8 mouse cellular contexts compared by ENCODE assay signal in genomic region chr4:44232771-44233712, GRCm38 (mm10). TPM values are rescaled to one million over a fixed set of nuclear protein-coding genes. Genes with fewer than 3 reads are reported as not detected.
A peak's percentile ranks its signal among the peaks of the same experiment; 100 is the strongest.
DNase-seq lines count a peak whose midpoint lies in the region; ATAC-seq lines count a peak whose summit lies in the region.

No protein-coding gene starts in this region.

- H3K9ac ChIP-seq in intestine, embryonic 14.5 days (ENCODE audit: low read length): peak overlapping the region; percentile 81
- H3K9ac ChIP-seq in limb, embryonic 13.5 days: peak overlapping the region; percentile 84
- peak overlapping the region; percentile 95 for H3K9ac ChIP-seq in midbrain, embryonic 14.5 days (replicated peaks; ENCODE audit: low read length)

- no peaks in the 10 kb centered on the region for H3K36me3 ChIP-seq in erythroblast, embryonic 14.5 days (ENCODE audit: control insufficient read depth)
- H3K36me3 ChIP-seq in intestine, embryonic 14.5 days (ENCODE audit: control insufficient read depth, insufficient read depth, low read length): no peaks in the 10 kb centered on the region
- no peaks in the 10 kb centered on the region for H3K36me3 ChIP-seq in limb, embryonic 13.5 days
- no peaks in the 10 kb centered on the region for H3K36me3 ChIP-seq in midbrain, embryonic 14.5 days (ENCODE audit: control insufficient read depth, insufficient read depth, low read length)

- WGBS in intestine, embryonic 14.5 days: under 1% methylated on average over 47 of the region's 68 CpGs
- 0% methylated on average over 49 of the region's 68 CpGs for WGBS in limb, embryonic 13.5 days
- WGBS in midbrain, embryonic 14.5 days: 1% methylated on average over 58 of the region's 68 CpGs

- H3K27me3 ChIP-seq in erythroblast, embryonic 14.5 days (ENCODE audit: control insufficient read depth): peaks cover 24% of the 10 kb centered on the region
- no peaks in the 10 kb centered on the region for H3K27me3 ChIP-seq in intestine, embryonic 14.5 days (replicated peaks; ENCODE audit: control insufficient read depth, insufficient read depth, low read length)
- H3K27me3 ChIP-seq in limb, embryonic 13.5 days: no peaks in the 10 kb centered on the region
- H3K27me3 ChIP-seq in midbrain, embryonic 14.5 days (ENCODE audit: control insufficient read depth, insufficient read depth, low read length): no peaks in the 10 kb centered on the region

- H3K9me3 ChIP-seq in erythroblast, embryonic 14.5 days (ENCODE audit: control insufficient read depth, low read length): peaks cover 5% of the 10 kb centered on the region; the same call in 1 of the 2 replicates
- no peaks in the 10 kb centered on the region for H3K9me3 ChIP-seq in intestine, embryonic 14.5 days (ENCODE audit: control insufficient read depth, low read length)
- no peaks in the 10 kb centered on the region for H3K9me3 ChIP-seq in limb, embryonic 13.5 days
- no peaks in the 10 kb centered on the region for H3K9me3 ChIP-seq in midbrain, embryonic 14.5 days (ENCODE audit: control insufficient read depth, low read length)

- DNase-seq in embryo, embryonic 10 days (ENCODE audit: low spot score): peak; percentile 77
- DNase-seq in gastrocnemius, postnatal 4 days (ENCODE audit: low spot score in 2 of 2): peak; percentile 43 to 55
- DNase-seq in intestine, embryonic 14.5 days (ENCODE audit: low spot score): peak; percentile 79
- DNase-seq in midbrain, embryonic 14.5 days: peak; percentile 67
- peak; percentile 11 to 16 for DNase-seq in spleen, postnatal 14 days (ENCODE audit: low spot score in 2 of 2)

- peak overlapping the region; percentile 78 for H3K27ac ChIP-seq in intestine, embryonic 14.5 days (ENCODE audit: low read depth)
- peak overlapping the region; percentile 87 for H3K27ac ChIP-seq in limb, embryonic 13.5 days
- H3K27ac ChIP-seq in midbrain, embryonic 14.5 days (replicated peaks; ENCODE audit: low read depth, low read length): peak overlapping the region; percentile 90

- ATAC-seq in erythroblast, adult 5-6 weeks (replicated peaks; ENCODE audit: low FRiP score, poor library complexity, severe bottlenecking): no peak
- ATAC-seq in intestine, embryonic 14.5 days (replicated peaks; ENCODE audit: low FRiP score, low TSS enrichment, low read depth): peak; percentile 63
- peak; percentile 44 for ATAC-seq in limb, embryonic 13.5 days (ENCODE audit: low FRiP score, low read depth)
- peak; percentile 67 for ATAC-seq in midbrain, embryonic 14.5 days (ENCODE audit: low FRiP score, low TSS enrichment)

- H3K4me2 ChIP-seq in intestine, embryonic 14.5 days (ENCODE audit: low read length): peak overlapping the region; percentile 83
- peak overlapping the region; percentile 79 for H3K4me2 ChIP-seq in limb, embryonic 13.5 days (replicated peaks)
- peak overlapping the region; percentile 87 for H3K4me2 ChIP-seq in midbrain, embryonic 14.5 days (ENCODE audit: low read length)

- H3K4me1 ChIP-seq in erythroblast, embryonic 14.5 days (ENCODE audit: control insufficient read depth): peaks cover 36% of the 10 kb centered on the region
- H3K4me1 ChIP-seq in intestine, embryonic 14.5 days (replicated peaks; ENCODE audit: control insufficient read depth, insufficient read depth, low read length): peaks cover 17% of the 10 kb centered on the region
- H3K4me1 ChIP-seq in limb, embryonic 13.5 days: peaks cover 24% of the 10 kb centered on the region
- H3K4me1 ChIP-seq in midbrain, embryonic 14.5 days (ENCODE audit: control insufficient read depth, insufficient read depth, low read length): peaks cover 25% of the 10 kb centered on the region

- peak overlapping the region; percentile 76 for H3K4me3 ChIP-seq in erythroblast, embryonic 14.5 days (replicated peaks)
- peak overlapping the region; percentile 73 for H3K4me3 ChIP-seq in intestine, embryonic 14.5 days (ENCODE audit: low read depth, low read length)
- peak overlapping the region; percentile 79 for H3K4me3 ChIP-seq in limb, embryonic 13.5 days
- peak overlapping the region; percentile 80 for H3K4me3 ChIP-seq in midbrain, embryonic 14.5 days (replicated peaks; ENCODE audit: low read depth, low read length)

RNA-seq across cellular contexts. Expression of gene Rnf38, which starts 0.5 kb away (rescaled TPM):
- 1.3 and 2.1 TPM in 2 replicates for polyA plus RNA-seq in erythroblast, embryonic 14.5 days (2012)
- total RNA-seq in erythroblast, adult 5-6 weeks (2015; ENCODE audit: low replicate concordance): 46.9 and 57.5 TPM in 2 replicates
- 26.5 and 39.2 TPM in 2 replicates for total RNA-seq in erythroblast, adult 5-6 weeks (2017; ENCODE audit: low replicate concordance)
- total RNA-seq in gastrocnemius, postnatal 4 days (2021): 10 to 100 TPM; 34.0 to 37.1 TPM
- polyA plus RNA-seq in intestine, embryonic 14.5 days (2014; fragmentation: Nextera tagmentation; extraction: Ambion mirVana): 26.2 and 31.0 TPM in 2 replicates
- polyA plus RNA-seq in limb, embryonic 13.5 days (2015; fragmentation: Nextera tagmentation; extraction: Ambion mirVana): 18.4 and 19.9 TPM in 2 replicates
- polyA plus RNA-seq in midbrain, embryonic 14.5 days (2014; fragmentation: Nextera tagmentation; extraction: Ambion mirVana): 56.5 and 60.8 TPM in 2 replicates

Comparison
In these comparisons a context has a peak if more than half of its experiments do, and no peak if none do; other contexts are left out.
1. DNase-seq: peak in every context shown above with its lines; median percentile 79 in intestine, embryonic 14.5 days; 77 in embryo, embryonic 10 days; 67 in midbrain, embryonic 14.5 days; 49 in gastrocnemius, postnatal 4 days; 14 in spleen, postnatal 14 days.